Mouse (Mus musculus) 3T3-L1 (cell line): Measurements from ENCODE around the gene Plekhm1.
A peak's percentile ranks its signal among the peaks of the same experiment; 100 is the strongest.

Experiments used
- DNase-seq: peaks from one replicate; pipeline ENCODE4 v3.0.0-alpha.2; 2015; ENCODE audit warnings: low read depth, low spot score

Plekhm1 gene

GRCm38 (mm10) chr11:103394604-103395003 lies 17.9 kb downstream of the Plekhm1 start:
- DNase-seq = no peak

- peak; percentile 70 for DNase-seq
Measured at GRCm38 (mm10) chr11:103394025-103394424, 18.5 kb downstream of the Plekhm1 start.

- no peak for DNase-seq
Measured at GRCm38 (mm10) chr11:103387870-103388526, 24.5 kb downstream of the Plekhm1 start.

- no peak for DNase-seq
Measured at GRCm38 (mm10) chr11:103386827-103387226, 25.7 kb downstream of the Plekhm1 start.

GRCm38 (mm10) chr11:103381956-103382613 lies 30.4 kb downstream of the Plekhm1 start:
- DNase-seq = peak; percentile 97

GRCm38 (mm10) chr11:103381505-103381904 lies 31.0 kb downstream of the Plekhm1 start:
- DNase-seq = no peak

GRCm38 (mm10) chr11:103380460-103380859 lies 32.0 kb downstream of the Plekhm1 start:
- no peak for DNase-seq

- DNase-seq = peak; percentile 57
Measured at GRCm38 (mm10) chr11:103378341-103378740, 34.1 kb downstream of the Plekhm1 start.

- DNase-seq = no peak
Measured at GRCm38 (mm10) chr11:103375772-103376171, 36.7 kb downstream of the Plekhm1 start.

GRCm38 (mm10) chr11:103375258-103375657 lies 37.2 kb downstream of the Plekhm1 start:
- no peak for DNase-seq

- no peak for DNase-seq
Measured at GRCm38 (mm10) chr11:103373922-103374321, 38.6 kb downstream of the Plekhm1 start.

GRCm38 (mm10) chr11:103372561-103372960 lies 39.9 kb downstream of the Plekhm1 start:
- DNase-seq = no peak

- DNase-seq = peak; percentile 22
Measured at GRCm38 (mm10) chr11:103372068-103372467, 40.4 kb downstream of the Plekhm1 start.

GRCm38 (mm10) chr11:103371222-103371539 lies 41.3 kb downstream of the Plekhm1 start:
- DNase-seq = no peak

- no peak for DNase-seq
Measured at GRCm38 (mm10) chr11:103370397-103371221, 41.9 kb downstream of the Plekhm1 start.

GRCm38 (mm10) chr11:103365530-103365929 lies 47.0 kb downstream of the Plekhm1 start:
- no peak for DNase-seq

GRCm38 (mm10) chr11:103365022-103365421 lies 47.5 kb downstream of the Plekhm1 start:
- DNase-seq = no peak

GRCm38 (mm10) chr11:103364335-103364734 lies 48.2 kb downstream of the Plekhm1 start:
- DNase-seq = no peak

- no peak for DNase-seq
Measured at GRCm38 (mm10) chr11:103363214-103364148, 49.0 kb downstream of the Plekhm1 start, which contains the start of gene Arhgap27. Gene Arhgap27 (minus strand): TSS chr11:103363692.

- DNase-seq = no peak
Measured at GRCm38 (mm10) chr11:103362521-103363181, 49.8 kb downstream of the Plekhm1 start.

GRCm38 (mm10) chr11:103362054-103362432 lies 50.4 kb downstream of the Plekhm1 start:
- no peak for DNase-seq
